ENCODE assay signal across 14 mouse cellular contexts in the genomic region with DNA sequence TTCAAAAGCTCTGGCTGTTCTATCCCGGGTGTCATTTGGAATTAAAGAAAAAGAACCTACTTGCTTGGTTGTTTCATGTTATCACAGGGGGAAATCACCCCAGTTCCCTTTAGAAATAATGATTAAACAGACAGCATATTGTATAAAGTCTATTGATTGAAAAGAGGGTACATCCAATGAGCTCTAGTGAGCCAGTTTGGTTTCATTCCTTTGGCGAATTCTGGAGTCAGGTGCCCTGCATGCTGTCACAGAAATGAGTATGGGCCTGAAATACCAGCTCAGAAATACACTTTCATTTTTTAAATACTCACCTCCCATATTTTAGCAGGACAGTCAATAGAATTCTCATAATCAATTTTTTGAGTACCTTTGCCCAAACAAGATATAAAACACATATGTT.
DNase-seq lines count a peak whose midpoint lies in the region; ATAC-seq and TF ChIP-seq lines count a peak whose summit lies in the region.
"Had no signal": no experiment of that assay in that cellular context is flagged by ENCODE, and none has a peak within 500 bp of the region (broad histone marks: within the 10 kb centered on the region; RNA-seq: fewer than 3 reads in every experiment).

No protein-coding gene starts in this region.

- peak overlapping the region; percentile 46 for H3K4me2 ChIP-seq in forebrain, embryonic 13.5 days
- peak overlapping the region; percentile 30 for H3K4me2 ChIP-seq in midbrain, postnatal 0 days (ENCODE audit: low read depth, low read length, poor library complexity, severe bottlenecking)
- H3K4me2 ChIP-seq: liver, embryonic 13.5 days had no signal

- peak overlapping the region; percentile 76 for H3K27ac ChIP-seq in forebrain, embryonic 13.5 days
- H3K27ac ChIP-seq in limb, embryonic 10.5 days: peak overlapping the region; percentile 67
- H3K27ac ChIP-seq in midbrain, postnatal 0 days (ENCODE audit: low read depth, low read length): no peak overlapping the region
- no peak overlapping the region for H3K27ac ChIP-seq in heart, adult 2 months
- H3K27ac ChIP-seq: liver, embryonic 13.5 days had no signal

- H3K27me3 ChIP-seq in forebrain, embryonic 13.5 days: no peaks in the 10 kb centered on the region
- no peaks in the 10 kb centered on the region for H3K27me3 ChIP-seq in limb, embryonic 10.5 days (ENCODE audit: low read depth, poor library complexity, severe bottlenecking)
- no peaks in the 10 kb centered on the region for H3K27me3 ChIP-seq in midbrain, postnatal 0 days (ENCODE audit: insufficient read depth, low read length)
- H3K27me3 ChIP-seq in heart, adult 2 months (ENCODE audit: control insufficient read depth, insufficient read depth, low read length): no peaks in the 10 kb centered on the region
- H3K27me3 ChIP-seq: liver, embryonic 13.5 days had no signal

- peak; percentile 67 for DNase-seq in heart, adult 11 months
- no peak for DNase-seq in heart, adult 8-10 months (ENCODE audit: low spot score)
- no peak for DNase-seq in limb, embryonic 10.5 days (ENCODE audit: low spot score)
- no peak for DNase-seq in midbrain, postnatal 0 days (ENCODE audit: low spot score)
- DNase-seq in liver: no peak
- DNase-seq in heart, adult 2 months: no peak
- DNase-seq in layer of hippocampus, postnatal 36 days: no peak
- DNase-seq: adrenal gland, postnatal 14 days; cerebellum, adult 9-11 months; gastrocnemius, postnatal 25 days; liver, embryonic 13.5 days; thymus, adult 2 months had no signal

- H3K4me1 ChIP-seq in forebrain, embryonic 13.5 days: peaks cover 34% of the 10 kb centered on the region
- peaks cover 34% of the 10 kb centered on the region for H3K4me1 ChIP-seq in limb, embryonic 10.5 days
- H3K4me1 ChIP-seq in midbrain, postnatal 0 days (ENCODE audit: insufficient read depth, low read length): peaks cover 9% of the 10 kb centered on the region; the same call in 1 of the 2 replicates
- H3K4me1 ChIP-seq in heart, adult 2 months (ENCODE audit: control insufficient read depth, insufficient read depth, low read length): no peaks in the 10 kb centered on the region
- H3K4me1 ChIP-seq: liver, embryonic 13.5 days had no signal

- H3K79me2 ChIP-seq in heart, adult 2 months (replicated peaks; ENCODE audit: control insufficient read depth, insufficient read depth, low read length): no peaks in the 10 kb centered on the region

- no peak for TF ChIP-seq POLR2A in heart, adult 2 months (IDR thresholded peaks at IDR 0.05; ENCODE audit: insufficient read depth, low read depth, low read length)

- TF ChIP-seq CTCF in midbrain, postnatal 0 days (IDR thresholded peaks at IDR 0.05): no peak
- TF ChIP-seq CTCF in heart, adult 2 months (IDR thresholded peaks at IDR 0.05): no peak

- ATAC-seq in forebrain, embryonic 13.5 days: no peak
- no peak for ATAC-seq in midbrain, postnatal 0 days (ENCODE audit: low FRiP score)
- ATAC-seq: lung, postnatal 0 days had no signal

- H3K4me3 ChIP-seq in forebrain, embryonic 13.5 days: no peak overlapping the region
- peak overlapping the region; percentile 20; the same call in 1 of the 2 replicates for H3K4me3 ChIP-seq in limb, embryonic 10.5 days
- H3K4me3 ChIP-seq in midbrain, postnatal 0 days (ENCODE audit: low read depth, low read length): no peak overlapping the region
- H3K4me3 ChIP-seq in heart, adult 2 months: no peak overlapping the region
- H3K4me3 ChIP-seq: liver, embryonic 13.5 days had no signal

- 15% methylated on average over 2 of the region's 2 CpGs for WGBS in forebrain, embryonic 13.5 days
- 63% methylated on average over 2 of the region's 2 CpGs for WGBS in limb, embryonic 10.5 days
- WGBS in midbrain, postnatal 0 days: 14% methylated on average over 2 of the region's 2 CpGs
- WGBS in heart, adult 2 months: 63% methylated on average over 2 of the region's 2 CpGs

- H3K9me3 ChIP-seq in forebrain, embryonic 13.5 days (replicated peaks): no peaks in the 10 kb centered on the region
- H3K9me3 ChIP-seq in limb, embryonic 10.5 days (replicated peaks): no peaks in the 10 kb centered on the region
- H3K9me3 ChIP-seq in midbrain, postnatal 0 days (ENCODE audit: low read length): no peaks in the 10 kb centered on the region
- H3K9me3 ChIP-seq: liver, embryonic 13.5 days had no signal

- intact Hi-C loops in heart, adult 2 months (cut with DNase I): no loop called here

- no peaks in the 10 kb centered on the region for H3K36me3 ChIP-seq in forebrain, embryonic 13.5 days (ENCODE audit: poor library complexity, severe bottlenecking)
- H3K36me3 ChIP-seq in limb, embryonic 10.5 days: no peaks in the 10 kb centered on the region
- no peaks in the 10 kb centered on the region for H3K36me3 ChIP-seq in midbrain, postnatal 0 days (ENCODE audit: insufficient read depth, low read length)
- no peaks in the 10 kb centered on the region for H3K36me3 ChIP-seq in heart, adult 2 months (ENCODE audit: control insufficient read depth, insufficient read depth, low read length)
- H3K36me3 ChIP-seq: liver, embryonic 13.5 days had no signal

- H3K9ac ChIP-seq in forebrain, embryonic 13.5 days: peak overlapping the region; percentile 37
- no peak overlapping the region for H3K9ac ChIP-seq in midbrain, postnatal 0 days (replicated peaks; ENCODE audit: low read length, poor library complexity, severe bottlenecking)
- no peak overlapping the region for H3K9ac ChIP-seq in heart, adult 2 months (ENCODE audit: low read depth, low read length)
- H3K9ac ChIP-seq: liver, embryonic 13.5 days had no signal

- no peak for TF ChIP-seq EP300 in heart, adult 2 months (IDR thresholded peaks at IDR 0.05; ENCODE audit: insufficient read depth, low read depth, low read length)

Comparison
In these comparisons a context has a peak if more than half of its experiments do, and no peak if none do; other contexts are left out.
1. H3K27ac ChIP-seq: peak in forebrain, embryonic 13.5 days (single experiment) and limb, embryonic 10.5 days (single experiment); none in midbrain, postnatal 0 days (single experiment) and heart, adult 2 months (single experiment).